Mouse (Mus musculus) liver, embryonic 14.5 days (tissue): ENCODE measurements around the gene Cd9.

ENCODE experiments used
- CTCF ChIP-seq: IDR thresholded peaks from 2 replicates; pipeline ENCODE4 v1.5.1; 2016; ENCODE audit warnings: antibody characterized with exemption, low read depth, control low read depth
- EP300 ChIP-seq: IDR thresholded peaks from 2 replicates; pipeline ENCODE4 v1.6.1; 2016; ENCODE audit warnings: antibody characterized with exemption, low read depth

GRCm38 (mm10) chr6:125410995-125411547 is 83.5 kb downstream of the Cd9 start:
- TF ChIP-seq EP300 = no peak
- TF ChIP-seq CTCF = no peak
